Mouse (Mus musculus): ENCODE measurements around the gene 1700020D05Rik. TPM values are rescaled to one million over a fixed set of nuclear protein-coding genes. Genes with fewer than 3 reads are reported as not detected.

Gene 1700020D05Rik
- total and polyA plus RNA-seq, 3 experiments = 0.23 to 0.34 TPM; not detected in 1

DNA sequence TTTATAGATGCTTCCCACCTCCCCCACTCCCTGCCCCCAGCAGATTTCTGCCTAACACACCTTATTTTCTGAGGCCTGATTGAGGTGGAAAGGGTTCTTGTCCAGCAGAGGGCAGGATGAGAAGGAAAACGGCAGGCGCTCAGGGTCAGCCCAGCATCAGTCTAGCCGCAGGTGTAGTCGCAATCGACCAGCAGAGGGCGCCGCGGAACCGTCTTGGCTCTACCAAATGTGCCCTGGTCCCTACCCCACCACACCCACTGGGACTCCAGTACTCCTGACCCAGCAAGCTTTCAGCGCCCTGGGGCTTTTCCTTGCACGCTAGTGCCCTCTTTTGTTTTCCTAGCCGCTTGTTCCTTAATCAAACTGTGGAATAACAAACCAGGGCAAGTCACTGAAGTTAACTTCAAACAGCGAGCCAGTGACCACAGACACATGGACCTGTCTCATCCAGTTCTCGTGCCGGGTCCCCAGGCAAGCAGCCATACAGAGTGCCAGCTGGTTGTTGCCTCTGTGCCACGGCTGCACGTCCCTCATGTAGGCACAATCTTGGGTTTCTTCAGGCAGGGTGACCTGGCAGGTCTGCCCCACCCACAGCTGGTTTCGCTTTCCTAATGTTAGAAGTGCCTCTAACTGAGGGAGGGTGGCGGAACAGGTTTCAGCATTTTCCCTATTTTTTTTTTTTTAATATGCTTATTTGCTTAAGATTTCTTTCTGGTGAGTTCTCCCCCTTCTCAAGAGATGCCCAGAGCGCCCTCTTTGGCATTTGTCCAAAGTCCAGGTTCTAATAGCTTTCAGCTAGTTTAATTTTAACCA lies 25.9 kb upstream of the 1700020D05Rik start (continued):
- TF ChIP-seq MAZ (IDR thresholded peaks at IDR 0.05; ENCODE audit: low read depth, low read length) (no peak), MAFK (IDR thresholded peaks at IDR 0.05; ENCODE audit: insufficient replicate concordance, low read length) (no peak), JUN (IDR thresholded peaks at IDR 0.05; ENCODE audit: insufficient read depth, low read depth, low read length) (no peak), NRF1 (IDR thresholded peaks at IDR 0.05; ENCODE audit: low read depth, low read length) (peak; percentile 35; the same call in 1 of the 2 replicates), NELFE (IDR thresholded peaks at IDR 0.05; ENCODE audit: low read depth, low read length) (peak; percentile 63; the same call in 1 of the 2 replicates), TBP (conservative IDR thresholded peaks at IDR 0.05; ENCODE audit: low read depth, low read length) (no peak), KAT2A (IDR thresholded peaks at IDR 0.05; ENCODE audit: insufficient replicate concordance, low read length) (no peak), MXI1 (IDR thresholded peaks at IDR 0.05; ENCODE audit: low read depth, low read length) (peak; percentile 69), IRF4 (IDR thresholded peaks at IDR 0.05; ENCODE audit: low read depth, low read length) (peak; percentile 44; the same call in 1 of the 2 replicates), EP300 (IDR thresholded peaks at IDR 0.05; ENCODE audit: low read length) (no peak), ZMIZ1 (IDR thresholded peaks at IDR 0.05; ENCODE audit: low read depth, low read length) (no peak), ZKSCAN1 (IDR thresholded peaks at IDR 0.05; ENCODE audit: borderline replicate concordance, low read depth, low read length) (no peak), GABPA (IDR thresholded peaks at IDR 0.05; ENCODE audit: insufficient replicate concordance, low read depth, low read length) (no peak), USF1 (IDR thresholded peaks at IDR 0.05; ENCODE audit: low read depth, low read length) (no peak), RCOR1 (conservative IDR thresholded peaks at IDR 0.05; ENCODE audit: low read depth, low read length) (no peak), MYC (IDR thresholded peaks at IDR 0.05; ENCODE audit: low read depth, low read length) (0 out of 2 replicates have a peak, but pooled peaks have one; percentile 25)

DNA sequence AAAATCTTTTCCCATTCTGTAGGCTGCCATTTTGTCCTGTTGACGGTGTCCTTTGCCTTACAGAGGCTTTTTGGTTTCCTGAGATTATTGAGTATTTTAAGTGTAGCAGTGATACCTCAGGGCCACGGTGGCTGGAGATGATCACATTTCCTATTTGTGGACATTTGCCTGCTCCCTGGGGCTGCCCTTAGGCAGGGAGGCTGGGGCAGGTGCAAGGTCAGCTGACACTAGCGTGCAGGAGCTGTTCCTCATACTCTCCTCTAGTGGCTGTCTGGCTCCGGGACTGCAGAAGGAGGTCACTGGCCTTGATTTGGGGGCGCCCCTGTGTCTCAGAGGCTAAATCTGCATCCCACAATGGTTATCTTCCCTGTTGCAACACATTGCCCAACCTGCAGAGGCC lies 21.6 kb upstream of the 1700020D05Rik start:
- H3K4me2 ChIP-seq (ENCODE audit: insufficient read depth, low read depth, poor library complexity, severe bottlenecking) = no peak overlapping the region
- H3K4me1 ChIP-seq (ENCODE audit: control insufficient read depth in 1 of 2, insufficient read depth in 2 of 2) = peaks cover 11 to 39% of the 10 kb centered on the region in 2 experiments
- DNase-seq (ENCODE audit: extremely low read depth) = peak; percentile 53
- dilution Hi-C loops (cut with MboI; ENCODE audit: extremely low pct_ligation_motif_present, extremely low pct_unique_long_range_greater_than_20kb, low sequenced_read_pairs) = no loop called here
- peaks cover 1% of the 10 kb centered on the region for H3K27me3 ChIP-seq (replicated peaks)
- H3K36me3 ChIP-seq (replicated peaks in 1 of 2; ENCODE audit: control insufficient read depth in 1 of 2, insufficient read depth in 1 of 2, low read length in 1 of 2) = no peaks in the 10 kb centered on the region
- H3K4me3 ChIP-seq (replicated peaks in 1 of 3; ENCODE audit: low read depth in 2 of 3, low read length in 2 of 3, poor library complexity in 1 of 3) = no peak overlapping the region
- in situ Hi-C loops (cut with MboI; ENCODE audit: low pct_ligation_motif_present, low pct_unique_long_range_greater_than_20kb, low sequenced_read_pairs) = loop anchor here (5.0 kb wide), 1 partner anchor 37 kb away; the partner anchor contains the start of gene Ovol1
- H3K27ac ChIP-seq (ENCODE audit: insufficient read depth, low read depth) = no peak overlapping the region
- no peaks in the 10 kb centered on the region for H3K79me2 ChIP-seq (replicated peaks; ENCODE audit: control insufficient read depth, extremely low read depth, insufficient read depth, poor library complexity, severe bottlenecking)
- H3K9ac ChIP-seq (ENCODE audit: insufficient read depth, low read depth) = no peak overlapping the region
- no peaks in the 10 kb centered on the region for H3K9me3 ChIP-seq (replicated peaks; ENCODE audit: low read length)
- TF ChIP-seq MEF2A (IDR thresholded peaks at IDR 0.05; ENCODE audit: borderline replicate concordance, low read depth, low read length) (peak; percentile 87), ELF1 (IDR thresholded peaks at IDR 0.05; ENCODE audit: low read depth, low read length) (no peak), USF2 (conservative IDR thresholded peaks at IDR 0.05; ENCODE audit: low read depth, low read length) (no peak), EP300 (IDR thresholded peaks at IDR 0.05; ENCODE audit: low read length) (no peak), ZKSCAN1 (IDR thresholded peaks at IDR 0.05; ENCODE audit: borderline replicate concordance, low read depth, low read length) (no peak), MYC (IDR thresholded peaks at IDR 0.05; ENCODE audit: low read depth, low read length) (no peak), NRF1 (IDR thresholded peaks at IDR 0.05; ENCODE audit: low read depth, low read length) (no peak), CHD1 (IDR thresholded peaks at IDR 0.05; ENCODE audit: low read depth, low read length) (no peak), MAZ (IDR thresholded peaks at IDR 0.05; ENCODE audit: low read depth, low read length) (no peak), MAX (IDR thresholded peaks at IDR 0.05; ENCODE audit: low read length) (no peak), GABPA (IDR thresholded peaks at IDR 0.05; ENCODE audit: insufficient replicate concordance, low read depth, low read length) (no peak), BHLHE40 (IDR thresholded peaks at IDR 0.05; ENCODE audit: low read depth, low read length) (peak; percentile 86), ZC3H11A (IDR thresholded peaks at IDR 0.05; ENCODE audit: low read depth, low read length) (no peak), E2F4 (IDR thresholded peaks at IDR 0.05; ENCODE audit: insufficient replicate concordance, low read depth, low read length) (no peak), ZNF384 (IDR thresholded peaks at IDR 0.05; ENCODE audit: low read depth, low read length) (no peak), JUN (IDR thresholded peaks at IDR 0.05; ENCODE audit: insufficient read depth, low read depth, low read length) (no peak), RAD21 (IDR thresholded peaks at IDR 0.05; ENCODE audit: low read depth, low read length) (no peak), IRF4 (IDR thresholded peaks at IDR 0.05; ENCODE audit: low read depth, low read length) (no peak), USF1 (IDR thresholded peaks at IDR 0.05; ENCODE audit: low read depth, low read length) (peak; percentile 40; the same call in 1 of the 2 replicates), ZMIZ1 (IDR thresholded peaks at IDR 0.05; ENCODE audit: low read depth, low read length) (no peak), MAFK (IDR thresholded peaks at IDR 0.05; ENCODE audit: insufficient replicate concordance, low read length) (no peak), UBTF (IDR thresholded peaks at IDR 0.05; ENCODE audit: low read depth, low read length) (no peak), TCF12 (IDR thresholded peaks at IDR 0.05; ENCODE audit: low read depth, low read length) (no peak), SIN3A (IDR thresholded peaks at IDR 0.05; ENCODE audit: low read length) (no peak), CHD2 (IDR thresholded peaks at IDR 0.05; ENCODE audit: low read length) (no peak), KAT2A (IDR thresholded peaks at IDR 0.05; ENCODE audit: insufficient replicate concordance, low read length) (no peak), JUND (conservative IDR thresholded peaks at IDR 0.05; ENCODE audit: low read depth, low read length) (no peak), TBP (conservative IDR thresholded peaks at IDR 0.05; ENCODE audit: low read depth, low read length) (no peak), NELFE (IDR thresholded peaks at IDR 0.05; ENCODE audit: low read depth, low read length) (no peak)
